Mouse (Mus musculus) granulocyte monocyte progenitor cell, adult 5-6 weeks (primary cell): ENCODE results near the gene Mlkl. TPM values are rescaled to one million over a fixed set of nuclear protein-coding genes. Genes with fewer than 3 reads are reported as not detected.

Source experiments
- total RNA-seq, 2 experiments: library from RNA; stranded (forward) in 1 of 2; stranded (reverse) in 1 of 2; fragments of 200-712, 200-1000 nt in 1 of 2; fragments of >200 nt in 1 of 2; fragmentation: Nextera tagmentation in 1 of 2; gene quantifications; 2 replicates each; pipeline ENCODE4 v1.2.3; 2014 to 2017

Mlkl gene
- total RNA-seq, 2 experiments from 2014 or later, result 69.6 to 106 TPM

Other genes starting within 250 kb of the Mlkl start
- not detected in 2 replicates for gene Clec18a, start 245.8 kb downstream of the Mlkl start, total RNA-seq (2014; fragmentation: Nextera tagmentation)
- 0.13 TPM in 1 of 2 replicates, not detected in the other for gene Clec18a, start 245.8 kb downstream of the Mlkl start, total RNA-seq (2017)
- gene Pdpr, start 243.5 kb downstream of the Mlkl start, total RNA-seq (2014; fragmentation: Nextera tagmentation), result 11.5 and 15.4 TPM in 2 replicates
- gene Pdpr, start 243.5 kb downstream of the Mlkl start, total RNA-seq (2017), result 16.9 and 18.5 TPM in 2 replicates
- gene Glg1, start 79.0 kb downstream of the Mlkl start, total RNA-seq (2014; fragmentation: Nextera tagmentation), result 27.0 and 30.8 TPM in 2 replicates
- 42.0 and 45.4 TPM in 2 replicates for gene Glg1, start 79.0 kb downstream of the Mlkl start, total RNA-seq (2017)
- gene Rfwd3, start 38.0 kb downstream of the Mlkl start, total RNA-seq (2014; fragmentation: Nextera tagmentation), result 73.8 and 74.6 TPM in 2 replicates
- gene Rfwd3, start 38.0 kb downstream of the Mlkl start, total RNA-seq (2017), result 72.6 and 77.3 TPM in 2 replicates
- gene Fa2h, start 55.6 kb upstream of the Mlkl start, total RNA-seq (2014; fragmentation: Nextera tagmentation), result not detected in 2 replicates
- not detected in 2 replicates for gene Fa2h, start 55.6 kb upstream of the Mlkl start, total RNA-seq (2017)
- 6.7 and 7.7 TPM in 2 replicates for gene Wdr59, start 183.9 kb upstream of the Mlkl start, total RNA-seq (2014; fragmentation: Nextera tagmentation)
- 4.0 and 5.6 TPM in 2 replicates for gene Wdr59, start 183.9 kb upstream of the Mlkl start, total RNA-seq (2017)
- 84.7 and 119 TPM in 2 replicates for gene Znrf1, start 197.9 kb upstream of the Mlkl start, total RNA-seq (2014; fragmentation: Nextera tagmentation)
- 63.4 and 75.4 TPM in 2 replicates for gene Znrf1, start 197.9 kb upstream of the Mlkl start, total RNA-seq (2017)